Comparison of ENCODE assay signal across 22 mouse cellular contexts in the genomic region with DNA sequence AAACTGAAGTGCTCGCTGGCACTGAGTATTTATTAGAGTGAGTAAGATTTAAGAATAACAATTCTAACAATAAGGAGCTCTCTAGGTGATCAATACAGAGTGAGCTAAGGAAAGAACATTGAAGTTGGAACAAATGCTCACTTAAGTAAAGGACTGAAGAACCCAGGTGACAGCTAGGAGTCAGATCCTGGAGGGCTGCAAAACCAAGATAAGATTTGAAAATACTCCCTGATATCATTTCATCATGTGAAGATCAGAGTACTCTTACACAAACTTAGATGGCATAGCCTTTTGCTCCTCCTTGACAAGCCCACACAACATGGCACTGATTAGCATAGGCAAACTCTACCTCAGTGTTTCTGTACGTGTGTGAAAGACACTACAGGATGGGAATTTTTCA.
"Had no signal": no experiment of that assay in that cellular context is flagged by ENCODE, and none has a peak within 500 bp of the region (broad histone marks: within the 10 kb centered on the region; RNA-seq: fewer than 3 reads in every experiment).

No protein-coding gene starts in this region.

- H3K27me3 ChIP-seq: intestine, embryonic 15.5 days; liver, embryonic 15.5 days; megakaryocyte, embryonic 14.5 days; midbrain, embryonic 15.5 days; neural tube, embryonic 12.5 days; neural tube, embryonic 15.5 days had no signal

- ATAC-seq: intestine, embryonic 15.5 days; midbrain, embryonic 15.5 days had no signal

- H3K4me2 ChIP-seq: intestine, embryonic 15.5 days; liver, embryonic 15.5 days; midbrain, embryonic 11.5 days; midbrain, embryonic 15.5 days; neural tube, embryonic 12.5 days; neural tube, embryonic 15.5 days had no signal

- DNase-seq: kidney, adult 11 months; kidney, adult 8-10 months; kidney, postnatal 14 days; kidney, postnatal 4 days; layer of hippocampus, postnatal 36 days; lung, adult 2 months; right cerebral cortex, adult 18-20 months; right cerebral cortex, postnatal 14 days; right cerebral cortex, postnatal 4 days; thymus, adult 2 months; thymus, postnatal 14 days; thymus, postnatal 4 days had no signal

- H3K9ac ChIP-seq: intestine, embryonic 15.5 days; liver, embryonic 15.5 days; midbrain, embryonic 15.5 days; neural tube, embryonic 12.5 days; neural tube, embryonic 15.5 days had no signal

- H3K4me1 ChIP-seq: intestine, embryonic 15.5 days; neural tube, embryonic 12.5 days had no signal

- H3K4me3 ChIP-seq: intestine, embryonic 15.5 days; left cerebral cortex, adult 2 months; liver, embryonic 15.5 days; megakaryocyte, embryonic 14.5 days; midbrain, embryonic 15.5 days; neural tube, embryonic 12.5 days; neural tube, embryonic 15.5 days had no signal

- H3K36me3 ChIP-seq: intestine, embryonic 15.5 days; liver, embryonic 15.5 days; midbrain, embryonic 15.5 days; neural tube, embryonic 12.5 days; neural tube, embryonic 15.5 days had no signal

- H3K27ac ChIP-seq: intestine, embryonic 15.5 days; left cerebral cortex, adult 2 months; macrophage; midbrain, embryonic 15.5 days; neural tube, embryonic 12.5 days; neural tube, embryonic 15.5 days; stomach, postnatal 0 days had no signal

- H3K9me3 ChIP-seq: intestine, embryonic 15.5 days; liver, embryonic 15.5 days; megakaryocyte, embryonic 14.5 days; midbrain, embryonic 15.5 days; neural tube, embryonic 12.5 days; neural tube, embryonic 15.5 days had no signal
